Mouse (Mus musculus) CH12.LX (cell line): Measurements from ENCODE around the gene Ssr1. TPM values are rescaled to one million over a fixed set of nuclear protein-coding genes. Genes with fewer than 3 reads are reported as not detected.

Experiments used
- DNase-seq: peaks from one replicate; pipeline ENCODE4 v3.0.0-alpha.2; 2013; ENCODE audit errors: extremely low read depth
- H3K27ac ChIP-seq: 2 replicates; pipeline ENCODE4 v1.5.1; 2012; ENCODE audit warnings: low read depth, mild to moderate bottlenecking, control low read depth, moderate library complexity; ENCODE audit not compliant: insufficient read depth
- H3K27me3 ChIP-seq: replicated peaks from 2 replicates; pipeline ENCODE3; 2012; ENCODE audit warnings: inconsistent platforms
- H3K36me3 ChIP-seq, 2 experiments: replicated peaks in 1 of 2; 2 replicates each; pipeline versions ENCODE3 to v1.6.1; 2012; ENCODE audit warnings: inconsistent platforms in 1 of 2, low read length in 1 of 2, mild to moderate bottlenecking in 1 of 2, mixed read lengths in 1 of 2, moderate library complexity in 1 of 2; ENCODE audit not compliant: control insufficient read depth in 1 of 2, insufficient read depth in 1 of 2
- H3K4me1 ChIP-seq, 2 experiments: 2 replicates each; pipeline ENCODE4 v1.6.1; 2012; ENCODE audit warnings: inconsistent platforms in 1 of 2, moderate library complexity in 1 of 2; ENCODE audit not compliant: insufficient read depth in 2 of 2, control insufficient read depth in 1 of 2
- H3K4me2 ChIP-seq: 2 replicates; pipeline ENCODE4 v1.6.1; 2012; ENCODE audit warnings: low read depth, mild to moderate bottlenecking, control low read depth; ENCODE audit not compliant: poor library complexity, insufficient read depth, severe bottlenecking
- H3K4me3 ChIP-seq, 3 experiments: fragments of 150-350 bp in 1 of 3; sonication (generic) in 1 of 3; replicated peaks in 1 of 3; 2 replicates each; pipeline versions ENCODE3 to v1.5.1; 2011 to 2012; ENCODE audit warnings: low read depth in 2 of 3, low read length in 2 of 3, mild to moderate bottlenecking in 2 of 3, moderate library complexity in 2 of 3, control low read depth in 1 of 3, improper control_type of control experiment in 1 of 3, inconsistent platforms in 1 of 3, mixed read lengths in 1 of 3; ENCODE audit not compliant: poor library complexity in 1 of 3
- H3K79me2 ChIP-seq: replicated peaks from 2 replicates; pipeline ENCODE4 v1.6.1; 2012; ENCODE audit warnings: mild to moderate bottlenecking, moderate library complexity; ENCODE audit not compliant: control insufficient read depth, poor library complexity, insufficient read depth, severe bottlenecking; ENCODE audit errors: extremely low read depth
- H3K9ac ChIP-seq: 2 replicates; pipeline ENCODE4 v1.6.1; 2012; ENCODE audit warnings: low read depth, mild to moderate bottlenecking, control low read depth, moderate library complexity; ENCODE audit not compliant: insufficient read depth
- H3K9me3 ChIP-seq: replicated peaks from 2 replicates; pipeline ENCODE3; 2012; ENCODE audit warnings: low read length, inconsistent platforms, mixed read lengths
- BHLHE40 ChIP-seq: IDR thresholded peaks from 2 replicates; pipeline ENCODE4 v1.6.1; 2011; ENCODE audit warnings: mild to moderate bottlenecking, low read depth, low read length, improper control_type of control experiment
- CHD1 ChIP-seq: IDR thresholded peaks from 2 replicates; pipeline ENCODE4 v1.6.1; 2012; ENCODE audit warnings: low read depth, low read length, improper control_type of control experiment, inconsistent platforms
- CHD2 ChIP-seq: IDR thresholded peaks from 2 replicates; pipeline ENCODE4 v1.6.1; 2011; ENCODE audit warnings: low read length, improper control_type of control experiment
- CTCF ChIP-seq, 2 experiments: IDR thresholded peaks in 1 of 2; conservative IDR thresholded peaks in 1 of 2; 2 replicates each; pipeline ENCODE4 v1.5.1; 2011 to 2012; ENCODE audit warnings: low read depth in 2 of 2, low read length in 2 of 2, improper control_type of control experiment in 1 of 2, inconsistent platforms in 1 of 2, mild to moderate bottlenecking in 1 of 2, moderate library complexity in 1 of 2
- E2F4 ChIP-seq: IDR thresholded peaks from 2 replicates; pipeline ENCODE4 v1.6.1; 2011; ENCODE audit warnings: low read depth, low read length, improper control_type of control experiment; ENCODE audit not compliant: insufficient replicate concordance
- ELF1 ChIP-seq: IDR thresholded peaks from 2 replicates; pipeline ENCODE4 v1.6.1; 2014; ENCODE audit warnings: low read depth, mild to moderate bottlenecking, inconsistent platforms, low read length, improper control_type of control experiment
- EP300 ChIP-seq: IDR thresholded peaks from 2 replicates; pipeline ENCODE4 v1.6.1; 2011; ENCODE audit warnings: low read length, improper control_type of control experiment
- ETS1 ChIP-seq: conservative IDR thresholded peaks from 2 replicates; pipeline ENCODE4 v1.6.1; 2012; ENCODE audit warnings: low read depth, mild to moderate bottlenecking, inconsistent platforms, low read length, improper control_type of control experiment, moderate library complexity
- GABPA ChIP-seq: IDR thresholded peaks from 2 replicates; pipeline ENCODE4 v1.6.1; 2012; ENCODE audit warnings: low read depth, low read length, improper control_type of control experiment, inconsistent platforms; ENCODE audit not compliant: insufficient replicate concordance
- HCFC1 ChIP-seq: IDR thresholded peaks from 2 replicates; pipeline ENCODE4 v1.6.1; 2012; ENCODE audit warnings: low read depth, mild to moderate bottlenecking, inconsistent platforms, low read length, improper control_type of control experiment
- IRF4 ChIP-seq: IDR thresholded peaks from 2 replicates; pipeline ENCODE4 v1.6.1; 2014; ENCODE audit warnings: low read depth, mild to moderate bottlenecking, inconsistent platforms, low read length, improper control_type of control experiment
- JUN ChIP-seq: IDR thresholded peaks from 2 replicates; pipeline ENCODE4 v1.6.1; 2011; ENCODE audit warnings: low read depth, mild to moderate bottlenecking, low read length, improper control_type of control experiment, moderate library complexity; ENCODE audit not compliant: insufficient read depth
- JUND ChIP-seq: conservative IDR thresholded peaks from 2 replicates; pipeline ENCODE4 v1.6.1; 2011; ENCODE audit warnings: low read depth, low read length, improper control_type of control experiment
- KAT2A ChIP-seq: IDR thresholded peaks from 2 replicates; pipeline ENCODE4 v1.6.1; 2012; ENCODE audit warnings: low read length, improper control_type of control experiment, inconsistent platforms; ENCODE audit not compliant: insufficient replicate concordance
- MAFK ChIP-seq: IDR thresholded peaks from 2 replicates; pipeline ENCODE4 v1.6.1; 2011; ENCODE audit warnings: low read length, improper control_type of control experiment; ENCODE audit not compliant: insufficient replicate concordance
- MAX ChIP-seq: IDR thresholded peaks from 2 replicates; pipeline ENCODE4 v1.6.1; 2011; ENCODE audit warnings: low read length, improper control_type of control experiment
- MAZ ChIP-seq: IDR thresholded peaks from 2 replicates; pipeline ENCODE4 v1.6.1; 2012; ENCODE audit warnings: low read depth, mild to moderate bottlenecking, inconsistent platforms, low read length, improper control_type of control experiment, moderate library complexity
- MEF2A ChIP-seq: IDR thresholded peaks from 2 replicates; pipeline ENCODE4 v1.6.1; 2014; ENCODE audit warnings: low read depth, mild to moderate bottlenecking, inconsistent platforms, low read length, improper control_type of control experiment, borderline replicate concordance
- MXI1 ChIP-seq: IDR thresholded peaks from 2 replicates; pipeline ENCODE4 v1.6.1; 2011; ENCODE audit warnings: mild to moderate bottlenecking, low read depth, low read length, improper control_type of control experiment
- MYC ChIP-seq: IDR thresholded peaks from 2 replicates; pipeline ENCODE4 v1.6.1; 2011; ENCODE audit warnings: low read depth, mild to moderate bottlenecking, improper control_type of control experiment, low read length
- NELFE ChIP-seq: IDR thresholded peaks from 2 replicates; pipeline ENCODE4 v1.6.1; 2011; ENCODE audit warnings: low read depth, low read length, improper control_type of control experiment
- NRF1 ChIP-seq: IDR thresholded peaks from 2 replicates; pipeline ENCODE4 v1.6.1; 2014; ENCODE audit warnings: low read depth, mild to moderate bottlenecking, inconsistent platforms, low read length, improper control_type of control experiment, moderate library complexity
- PAX5 ChIP-seq: IDR thresholded peaks from 2 replicates; pipeline ENCODE4 v1.6.1; 2012; ENCODE audit warnings: low read length, inconsistent platforms, mixed read lengths
- POLR2A ChIP-seq: IDR thresholded peaks from 2 replicates; pipeline ENCODE4 v1.6.1; 2011; ENCODE audit warnings: low read depth, mild to moderate bottlenecking, improper control_type of control experiment, low read length
- POLR2AphosphoS2 ChIP-seq: IDR thresholded peaks from 2 replicates; pipeline ENCODE4 v1.6.1; 2011; ENCODE audit warnings: low read depth, low read length, improper control_type of control experiment
- RAD21 ChIP-seq: IDR thresholded peaks from 2 replicates; pipeline ENCODE4 v1.6.1; 2011; ENCODE audit warnings: low read depth, mild to moderate bottlenecking, low read length, improper control_type of control experiment, moderate library complexity
- RCOR1 ChIP-seq: conservative IDR thresholded peaks from 2 replicates; pipeline ENCODE4 v1.6.1; 2012; ENCODE audit warnings: low read depth, mild to moderate bottlenecking, inconsistent platforms, low read length, improper control_type of control experiment
- SIN3A ChIP-seq: IDR thresholded peaks from 2 replicates; pipeline ENCODE4 v1.6.1; 2012; ENCODE audit warnings: low read length, improper control_type of control experiment, inconsistent platforms
- SMC3 ChIP-seq: IDR thresholded peaks from 2 replicates; pipeline ENCODE4 v1.6.1; 2011; ENCODE audit warnings: low read depth, low read length, improper control_type of control experiment
- TBP ChIP-seq: conservative IDR thresholded peaks from 2 replicates; pipeline ENCODE4 v1.6.1; 2011; ENCODE audit warnings: low read depth, low read length, improper control_type of control experiment
- TCF12 ChIP-seq: IDR thresholded peaks from 2 replicates; pipeline ENCODE4 v1.6.1; 2014; ENCODE audit warnings: low read depth, mild to moderate bottlenecking, inconsistent platforms, low read length, improper control_type of control experiment
- UBTF ChIP-seq: IDR thresholded peaks from 2 replicates; pipeline ENCODE4 v1.6.1; 2012; ENCODE audit warnings: low read depth, mild to moderate bottlenecking, inconsistent platforms, low read length, improper control_type of control experiment, moderate library complexity
- USF1 ChIP-seq: IDR thresholded peaks from 2 replicates; pipeline ENCODE4 v1.6.1; 2014; ENCODE audit warnings: low read depth, mild to moderate bottlenecking, inconsistent platforms, low read length, improper control_type of control experiment
- USF2 ChIP-seq: conservative IDR thresholded peaks from 2 replicates; pipeline ENCODE4 v1.6.1; 2011; ENCODE audit warnings: low read depth, low read length, improper control_type of control experiment
- ZC3H11A ChIP-seq: IDR thresholded peaks from 2 replicates; pipeline ENCODE4 v1.6.1; 2012; ENCODE audit warnings: low read depth, mild to moderate bottlenecking, inconsistent platforms, low read length, improper control_type of control experiment
- ZKSCAN1 ChIP-seq: IDR thresholded peaks from 2 replicates; pipeline ENCODE4 v1.6.1; 2012; ENCODE audit warnings: low read depth, inconsistent platforms, low read length, improper control_type of control experiment, borderline replicate concordance
- ZMIZ1 ChIP-seq: IDR thresholded peaks from 2 replicates; pipeline ENCODE4 v1.6.1; 2012; ENCODE audit warnings: low read depth, mild to moderate bottlenecking, inconsistent platforms, low read length, improper control_type of control experiment
- ZNF384 ChIP-seq: IDR thresholded peaks from 2 replicates; pipeline ENCODE4 v1.6.1; 2012; ENCODE audit warnings: low read depth, low read length, improper control_type of control experiment, inconsistent platforms
- dilution Hi-C: fragments of 300-500 bp; cut with MboI; formaldehyde crosslinking; loops from 2 replicates; pipeline ENCODE4 v1.14.3; 2020; ENCODE audit warnings: low sequenced_read_pairs; ENCODE audit not compliant: extremely low pct_unique_long_range_greater_than_20kb, extremely low pct_ligation_motif_present
- in situ Hi-C: fragments of 300-500 bp; cut with MboI; formaldehyde crosslinking; loops from 3 replicates; pipeline ENCODE4 v1.14.3; 2019; ENCODE audit warnings: low sequenced_read_pairs, low pct_ligation_motif_present, low pct_unique_long_range_greater_than_20kb, mixed read lengths
- polyA plus RNA-seq: library from polyadenylated mRNA; unstranded; fragments of >175 nt; gene quantifications from 2 replicates; pipeline ENCODE4 v1.2.1, GENCODE M21; 2012; ENCODE audit warnings: low read depth; ENCODE audit not compliant: insufficient read length
- total RNA-seq, 2 experiments: library from RNA; depleted of rRNA; stranded (reverse); fragments of 300-350 nt in 1 of 2; fragments of >200 nt in 1 of 2; gene quantifications; 2 replicates each; pipeline ENCODE4 v1.2.3; 2012 to 2014

Ssr1 gene
- total and polyA plus RNA-seq, 3 experiments = 67.1 to 167 (median 145) TPM

DNA sequence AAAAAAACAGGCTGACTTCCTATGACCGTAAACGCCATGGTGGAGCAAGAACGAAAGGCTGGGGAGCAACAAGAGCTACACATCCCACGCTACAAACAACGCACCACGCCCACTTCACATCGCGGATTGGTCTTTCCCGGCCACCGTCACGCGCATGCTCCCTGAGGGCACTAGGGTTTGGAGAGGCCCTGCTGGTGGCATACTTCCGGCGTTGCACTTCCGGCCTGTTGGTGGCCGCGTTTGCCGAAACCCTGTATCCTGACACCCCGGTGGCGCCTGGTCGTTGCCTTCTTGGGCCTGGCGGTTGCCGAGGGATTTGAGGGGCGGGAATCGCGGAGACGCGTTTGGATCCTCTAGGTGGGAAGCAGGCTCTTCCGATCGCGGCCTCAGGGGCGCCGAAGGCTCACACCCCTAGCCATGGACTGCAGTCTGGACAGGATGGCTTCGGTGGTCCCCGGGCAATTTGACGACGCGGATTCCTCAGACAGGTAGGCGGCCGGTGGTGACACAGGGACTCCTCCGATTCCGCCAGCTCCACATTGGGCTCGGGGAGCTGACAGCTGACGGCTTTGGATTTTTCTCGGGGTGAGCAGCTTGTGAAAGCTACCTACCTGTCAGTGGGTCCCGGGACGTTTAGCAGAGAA lies 43.1 kb upstream of the Ssr1 start, which contains the start of gene Cage1:
Gene Cage1, minus strand, starts transcription at position 26 of the 644 bp plus-strand sequence.
- peak; percentile 99 for DNase-seq
- in situ Hi-C loops (loop anchor here (5.0 kb wide), 1 partner anchor 35 kb away; no protein-coding TSS in a partner anchor), dilution Hi-C loops (no loop called here)
- H3K4me2 ChIP-seq = peak within 1 kb of the TSS; percentile 65
- peaks cover 3 to 33% of the 10 kb centered on the region in 2 experiments for H3K4me1 ChIP-seq
- peak within 1 kb of the TSS; percentile 88 for H3K9ac ChIP-seq
- H3K4me3 ChIP-seq = peak within 1 kb of the TSS; percentile 69 to 96 (median 90)
- H3K36me3 ChIP-seq = peaks cover 22 to 38% of the 10 kb centered on the region in 2 experiments
- H3K27ac ChIP-seq = peak within 1 kb of the TSS; percentile 49
- no peaks in the 10 kb centered on the region for H3K27me3 ChIP-seq
- H3K9me3 ChIP-seq = no peaks in the 10 kb centered on the region
- peaks cover 46% of the 10 kb centered on the region for H3K79me2 ChIP-seq
- TF ChIP-seq CHD1 (no peak), USF1 (no peak), RCOR1 (no peak), MXI1 (peak; percentile 98), NELFE (peak; percentile 76), ZNF384 (peak; percentile 56), ZKSCAN1 (no peak), EP300 (no peak), BHLHE40 (peak; percentile 31; the same call in 1 of the 2 replicates), MAFK (no peak), SIN3A (peak; percentile 99), PAX5 (no peak), CTCF (conservative IDR thresholded peaks at IDR 0.05 in 1 of 2, IDR thresholded peaks at IDR 0.05 in 1 of 2; ENCODE audit: low read depth in 2 of 2, low read length in 2 of 2) (no peak), MEF2A (peak; percentile 66; the same call in 1 of the 2 replicates), NRF1 (peak; percentile 98), ELF1 (peak; percentile 97), MAX (peak; percentile 92), POLR2AphosphoS2 (no peak; the same call in 1 of the 2 replicates), E2F4 (no peak), RAD21 (no peak; the same call in 1 of the 2 replicates), CHD2 (no peak), TCF12 (peak; percentile 79), ZC3H11A (no peak), TBP (peak; percentile 81), GABPA (peak; percentile 7; the same call in 1 of the 2 replicates), MAZ (0 out of 2 replicates have a peak, but pooled peaks have one; percentile 14), USF2 (no peak), ZMIZ1 (no peak), HCFC1 (peak; percentile 93), POLR2A (peak; percentile 95), ETS1 (no peak), IRF4 (peak; percentile 64), UBTF (0 out of 2 replicates have a peak, but pooled peaks have one; percentile 29), KAT2A (peak; percentile 91; the same call in 1 of the 2 replicates), JUND (0 out of 2 replicates have a peak, but pooled peaks have one; percentile 32), JUN (no peak), SMC3 (peak; percentile 1), MYC (peak; percentile 90)
